Mouse (Mus musculus) kidney, postnatal 4 days (tissue): ENCODE data around the gene Gm43518.

Source experiments
- DNase-seq, 2 experiments: peaks; one replicate each; pipeline ENCODE4 v3.0.0; 2021; ENCODE audit warnings: mixed read lengths in 2 of 2

Gm43518 gene

GRCm38 (mm10) chr5:123927118-123927517 lies at the start of gene Gm43518:
Gene Gm43518, plus strand, starts transcription at chr5:123927418.
- no peak for DNase-seq

- DNase-seq, result peak; percentile 41 to 61
Observed at GRCm38 (mm10) chr5:123878056-123878455, 49.2 kb upstream of the Gm43518 start.

- DNase-seq, result peak; percentile 68 to 71
Observed at GRCm38 (mm10) chr5:123879928-123880327, 47.3 kb upstream of the Gm43518 start, which contains the start of gene Hcar1. Gene Hcar1, minus strand, starts transcription at chr5:123880020.

DNA sequence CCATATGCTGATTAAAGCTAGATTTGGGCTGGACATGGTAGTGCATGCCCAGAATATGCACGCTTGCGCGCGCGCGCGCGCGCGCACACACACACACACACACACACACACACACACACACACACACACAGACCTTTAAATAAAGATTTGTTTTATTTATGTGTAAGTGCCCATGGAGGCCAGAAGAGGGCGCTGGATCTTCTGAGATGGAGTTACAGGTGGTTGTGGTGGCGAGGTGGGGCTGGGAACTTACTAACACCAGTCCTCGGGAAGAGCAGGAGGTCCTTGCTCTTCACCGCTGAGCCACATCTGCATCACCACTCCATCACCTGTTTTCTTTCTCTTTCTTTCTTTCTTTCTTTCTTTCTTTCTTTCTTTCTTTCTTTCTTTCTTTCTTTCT lies 46.4 kb upstream of the Gm43518 start:
- DNase-seq, result no peak

- DNase-seq, result no peak
Observed at GRCm38 (mm10) chr5:123883891-123884290, 43.3 kb upstream of the Gm43518 start.

DNA sequence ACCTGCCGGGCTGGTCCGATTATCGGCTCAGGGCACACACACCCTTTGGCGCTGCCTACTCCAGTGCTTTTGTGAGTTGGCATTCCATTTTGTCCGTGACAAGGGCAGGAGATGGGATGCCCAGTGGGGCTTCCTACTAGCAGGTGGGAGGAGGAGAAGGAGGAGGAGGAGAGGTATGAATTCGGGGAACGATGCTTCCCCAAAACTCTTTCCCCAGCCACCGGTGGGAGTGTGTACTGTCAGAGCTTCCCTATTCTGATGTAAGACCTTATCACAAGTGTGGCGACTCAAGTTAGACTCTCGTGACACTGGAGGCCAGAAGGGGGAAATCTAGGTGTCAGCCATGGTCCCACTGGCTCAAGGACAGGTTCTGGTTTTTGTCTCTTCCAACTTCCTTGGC lies 42.9 kb upstream of the Gm43518 start:
- no peak for DNase-seq

DNA sequence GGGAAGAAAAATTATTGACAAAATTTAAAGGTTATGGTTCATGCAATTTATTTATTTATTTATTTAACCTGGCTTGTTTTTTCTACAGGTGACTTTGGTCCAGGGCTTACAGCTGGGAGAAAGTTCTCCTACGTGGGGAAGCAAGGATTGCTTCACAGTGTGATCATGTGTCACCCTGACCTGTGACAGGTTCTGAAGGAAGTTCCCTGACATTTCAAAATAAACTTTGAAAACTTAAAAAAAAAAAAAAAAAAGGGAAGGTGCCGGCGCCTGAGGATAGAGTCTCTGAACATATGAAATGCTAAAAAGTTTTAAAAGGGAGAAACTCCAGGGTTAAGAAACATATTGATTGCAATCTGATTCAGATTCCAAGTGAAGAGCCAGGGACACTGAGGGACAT lies 40.9 kb upstream of the Gm43518 start:
- no peak for DNase-seq

DNA sequence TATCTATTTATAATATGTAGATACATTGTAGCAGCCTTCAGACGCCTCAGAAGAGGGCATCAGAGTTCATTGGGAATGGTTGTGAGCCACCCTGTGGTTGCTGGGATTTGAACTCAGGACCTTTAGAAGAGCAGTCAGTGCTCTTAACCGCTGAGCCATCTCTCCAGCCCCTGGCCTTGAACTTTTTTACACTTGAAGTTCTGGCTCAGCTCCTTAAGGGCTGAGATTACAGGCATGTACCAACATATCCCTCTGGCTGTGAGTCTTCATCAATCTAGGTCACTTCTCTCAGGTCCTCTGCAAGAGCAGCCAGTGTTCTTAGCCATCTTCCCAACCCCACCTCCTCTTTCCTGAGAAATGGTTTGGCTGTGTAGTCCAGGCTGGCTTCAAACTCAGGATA lies 36.9 kb upstream of the Gm43518 start:
- DNase-seq, result no peak

- DNase-seq, result no peak
Observed at GRCm38 (mm10) chr5:123890987-123891386, 36.2 kb upstream of the Gm43518 start.

DNA sequence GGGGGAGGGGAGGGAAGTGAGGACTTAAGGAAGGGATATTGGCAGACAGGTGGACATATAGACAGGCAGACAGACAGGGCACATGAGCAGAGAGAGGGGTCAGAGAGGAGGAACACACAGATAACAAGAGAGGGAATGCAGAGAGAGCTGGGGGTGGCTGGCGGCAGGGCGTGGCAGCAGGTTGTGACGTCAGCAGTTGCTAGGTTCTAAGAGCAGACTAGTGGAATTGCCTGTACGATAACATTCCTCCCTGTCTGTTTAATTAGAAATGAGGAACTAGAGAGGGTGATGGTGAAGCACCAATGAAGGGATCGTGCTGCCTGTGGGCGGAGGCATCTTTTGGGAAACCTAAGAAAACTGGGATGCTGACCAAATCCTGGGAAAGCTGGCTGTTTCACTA lies 35.5 kb upstream of the Gm43518 start:
- peak; percentile 56 to 63 for DNase-seq

DNA sequence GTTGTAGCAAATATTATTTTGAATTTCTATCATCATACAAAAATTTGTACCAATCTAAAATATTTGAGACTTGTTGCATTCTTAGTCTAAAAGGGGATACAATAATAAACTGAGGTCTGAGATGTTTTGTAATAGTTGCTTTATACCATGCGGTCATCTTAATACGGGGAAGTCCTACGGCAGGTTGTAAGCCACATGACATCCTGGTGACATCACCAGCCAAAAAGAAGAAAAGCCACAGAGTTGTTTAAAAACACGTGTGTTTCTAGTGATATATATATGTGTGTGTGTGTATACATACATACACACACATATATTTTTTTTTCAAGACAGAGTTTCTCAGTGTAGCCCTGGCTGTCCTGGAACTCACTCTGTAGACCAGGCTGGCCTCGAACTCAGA lies 33.7 kb upstream of the Gm43518 start:
- no peak for DNase-seq

GRCm38 (mm10) chr5:123896395-123896794 lies 30.8 kb upstream of the Gm43518 start:
- no peak for DNase-seq

DNA sequence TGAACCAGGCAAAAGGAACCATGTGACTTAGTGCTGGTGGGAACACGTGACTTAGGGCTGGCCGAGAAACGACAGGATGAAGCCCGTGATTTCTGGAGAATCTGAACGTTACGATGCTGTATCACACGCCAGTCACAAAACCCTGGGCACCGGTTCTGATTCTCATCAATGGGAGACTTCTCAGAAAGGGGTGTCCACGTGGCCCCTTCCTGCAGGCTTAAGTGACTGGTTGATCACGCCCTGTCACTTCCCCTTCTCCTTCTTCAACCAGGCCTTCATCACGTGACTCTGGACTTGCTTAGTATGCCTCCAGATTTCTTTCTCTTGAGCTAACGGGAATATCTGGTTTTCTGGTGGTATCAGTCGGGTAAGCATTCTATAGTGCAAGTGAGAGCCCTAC lies 29.9 kb upstream of the Gm43518 start:
- DNase-seq, result no peak

DNA sequence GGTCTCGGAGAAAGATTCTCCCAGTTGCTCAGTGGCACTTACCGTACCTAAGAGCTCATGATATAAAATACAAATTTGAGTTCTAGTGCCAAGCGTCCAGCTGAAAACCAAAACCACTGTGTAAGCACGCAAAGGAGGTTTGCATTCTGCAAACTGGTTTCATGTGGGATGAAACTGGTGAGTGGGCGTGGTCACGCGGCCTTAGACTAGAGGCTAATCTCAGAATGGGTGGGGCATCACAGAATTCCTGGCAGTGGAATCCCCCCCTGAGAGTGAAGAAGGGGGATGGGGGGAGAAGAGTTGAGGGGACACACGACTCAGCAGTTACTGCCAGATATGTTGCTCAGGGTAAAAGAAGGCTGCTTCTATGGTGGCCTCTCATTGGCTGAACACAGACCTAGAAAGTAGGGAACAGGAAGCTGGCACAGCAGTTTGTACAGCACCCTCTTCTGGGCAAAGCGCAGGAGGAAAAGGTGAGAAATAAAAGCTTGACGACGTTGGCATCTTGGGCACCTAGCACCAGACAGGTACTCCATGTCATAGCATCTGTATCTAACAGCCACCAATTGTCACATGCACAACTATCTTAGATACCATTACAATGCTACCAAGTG lies 23.1 kb upstream of the Gm43518 start:
- DNase-seq, result peak; percentile 6 to 27

GRCm38 (mm10) chr5:123906146-123906975 lies 20.9 kb upstream of the Gm43518 start:
- DNase-seq, result no peak

DNA sequence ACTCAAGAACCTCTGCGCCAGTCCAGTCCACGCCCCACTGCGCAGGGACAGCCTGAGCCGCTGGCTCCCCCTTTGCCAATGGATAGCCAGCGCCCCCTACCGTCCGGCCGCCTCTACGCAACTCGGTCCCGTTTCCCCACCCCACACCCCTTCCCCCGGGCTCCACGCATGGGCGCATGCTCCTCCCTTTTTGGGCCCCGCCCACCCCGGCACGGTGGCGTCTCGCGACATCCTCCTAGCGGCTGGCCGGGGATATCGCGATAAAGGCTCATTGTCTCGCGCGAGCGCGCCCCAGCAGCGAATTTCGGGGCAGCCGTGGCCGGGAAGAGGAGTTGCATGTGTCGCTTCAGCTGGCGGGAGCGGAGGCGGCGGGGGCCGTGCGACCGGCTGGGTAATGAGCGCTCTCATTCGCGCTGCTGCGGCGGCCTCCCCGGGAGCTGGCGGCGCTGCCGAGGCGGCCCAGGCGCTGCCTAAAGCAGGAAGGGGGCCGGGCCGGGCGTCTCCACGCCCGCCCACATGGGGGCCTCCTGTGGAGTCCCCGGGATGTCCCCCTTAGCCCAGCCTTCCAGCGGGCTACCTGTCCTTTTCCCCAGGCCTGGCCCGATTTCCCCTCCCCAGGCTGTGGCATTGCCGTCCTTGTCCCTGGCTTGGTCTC lies 20.1 kb upstream of the Gm43518 start, which contains the start of gene Denr:
TSS of gene Denr (plus strand) at position 200 of the 655 bp plus-strand sequence.
- peak; percentile 100 for DNase-seq

- DNase-seq, result no peak
Observed at GRCm38 (mm10) chr5:123907631-123907977, 19.6 kb upstream of the Gm43518 start.

- DNase-seq, result no peak
Observed at GRCm38 (mm10) chr5:123914852-123915251, 12.4 kb upstream of the Gm43518 start.

DNA sequence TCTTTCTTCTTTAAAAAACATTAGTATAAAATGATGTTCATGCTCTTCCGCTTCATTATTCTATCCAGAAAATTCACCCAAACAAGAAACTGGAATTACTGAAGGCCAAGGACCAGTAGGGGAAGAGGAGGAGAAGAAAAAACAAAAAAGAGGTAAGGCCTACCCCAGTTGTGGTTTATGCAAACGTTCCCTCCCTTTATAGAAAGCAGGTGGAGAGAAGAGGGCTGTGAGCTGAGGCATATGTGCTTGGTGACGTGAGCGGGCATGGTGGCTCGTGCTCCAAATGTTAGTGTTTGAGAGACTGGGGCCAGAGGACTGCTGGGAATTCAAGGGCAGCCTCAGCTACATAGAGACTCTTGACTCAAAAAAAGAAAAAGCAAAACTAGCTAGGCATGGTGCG lies 5.1 kb upstream of the Gm43518 start:
- DNase-seq, result no peak

DNA sequence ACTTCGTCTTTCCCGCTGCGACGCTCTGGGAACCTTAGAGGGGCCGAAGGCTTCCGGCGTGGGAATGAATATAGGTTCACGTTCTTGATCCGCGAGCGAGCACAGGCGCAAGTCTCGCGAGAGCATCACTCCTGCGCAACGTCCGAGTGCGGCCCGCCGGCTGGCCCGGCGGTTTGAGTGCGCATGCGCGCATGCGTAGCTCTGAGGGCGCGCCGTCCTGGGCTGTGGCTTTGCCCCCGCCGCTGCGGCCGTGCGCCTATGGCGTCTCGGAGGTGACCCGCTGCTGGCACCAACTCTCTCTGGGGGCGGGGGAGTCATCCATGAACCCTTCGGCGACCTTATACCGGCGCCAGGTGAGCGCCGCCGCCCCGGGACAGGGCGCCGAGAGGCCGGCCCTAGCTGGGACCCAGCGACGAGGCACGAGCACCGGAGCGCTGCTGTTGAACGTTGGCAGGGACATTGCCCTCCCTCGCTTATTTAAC lies 3.3 kb downstream of the Gm43518 start, which contains the start of gene Ccdc62:
TSS of gene Ccdc62 (plus strand) at position 172 of the 482 bp plus-strand sequence.
- peak; percentile 95 to 98 for DNase-seq

DNA sequence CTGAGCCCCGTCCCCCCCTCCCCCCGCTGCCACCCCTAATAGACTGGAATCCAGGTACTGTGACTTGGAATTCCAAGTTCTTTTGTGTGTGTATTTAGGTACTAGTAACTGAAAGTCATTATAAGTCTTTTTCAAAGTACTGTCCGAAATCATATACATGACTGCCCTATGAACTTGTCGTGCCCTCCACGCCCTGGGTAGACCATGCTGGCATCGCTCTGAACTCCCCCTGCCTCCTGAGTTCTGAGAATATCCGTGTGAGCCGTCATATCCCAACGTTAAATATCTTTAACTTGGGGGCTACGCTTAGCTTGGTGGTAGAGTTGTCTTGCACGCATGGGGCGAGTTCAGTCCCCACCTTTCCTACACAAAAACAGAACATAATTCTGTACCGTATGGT lies 3.9 kb downstream of the Gm43518 start:
- no peak for DNase-seq

DNA sequence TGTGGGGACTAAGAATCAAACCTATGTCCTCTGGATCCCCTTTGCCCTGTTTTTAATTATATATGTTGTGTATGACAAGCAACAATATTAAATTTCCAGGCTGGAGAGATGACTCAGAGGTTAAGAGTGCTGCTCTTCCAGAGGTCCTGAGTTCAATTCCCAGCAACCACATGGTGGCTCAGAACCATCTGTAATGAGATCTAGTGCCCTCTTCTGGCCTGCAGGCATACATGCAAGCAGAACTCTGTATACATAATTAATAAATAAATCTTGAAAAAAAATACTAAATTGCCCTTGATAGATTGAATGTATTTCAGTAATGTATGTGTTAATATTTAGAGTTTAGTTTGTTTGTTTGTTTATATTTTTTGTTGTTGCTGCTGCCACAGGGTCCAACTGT lies 5.7 kb downstream of the Gm43518 start:
- no peak for DNase-seq

DNA sequence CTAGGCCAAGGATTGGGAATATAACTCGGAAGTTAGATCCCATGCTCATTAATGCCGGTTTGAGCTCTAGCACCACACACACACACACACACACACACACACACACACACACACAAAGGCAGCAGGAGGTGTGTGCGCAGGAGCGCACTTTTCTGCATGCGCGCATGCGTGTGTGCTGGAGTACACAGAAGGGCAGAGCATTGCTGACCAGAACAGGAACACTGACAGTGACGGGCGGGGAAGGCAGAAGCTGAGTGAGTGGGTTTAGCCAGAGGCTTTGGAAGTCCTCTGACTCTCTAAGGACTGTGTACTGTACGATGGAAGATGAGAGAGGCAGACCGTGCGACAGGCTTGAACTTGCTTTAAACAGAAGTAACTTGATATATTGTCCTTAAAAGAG lies 6.3 kb downstream of the Gm43518 start:
- DNase-seq, result no peak
